Mouse (Mus musculus) right cerebral cortex, postnatal 14 days (tissue): ENCODE results near the gene Atp5e.

Source experiments
- DNase-seq: peaks from one replicate; pipeline ENCODE4 v3.0.0; 2022

Gene Atp5e

GRCm38 (mm10) chr2:174413127-174413526 is 50.8 kb downstream of the Atp5e start:
- DNase-seq: no peak
